Mouse (Mus musculus) cerebellum, postnatal 36 days (tissue): ENCODE results near the gene Trappc13.
A peak's percentile ranks its signal among the peaks of the same experiment; 100 is the strongest.
"Not testable (repeated sequence)": the region's sequence is repeated elsewhere in the genome, so short reads cannot be mapped to it uniquely, and the experiment has no call there.

ENCODE experiments used
- DNase-seq, 2 experiments: peaks; one replicate each; pipeline ENCODE4 v3.0.0; 2021 to 2022; ENCODE audit warnings: mixed read lengths in 2 of 2

The Trappc13 gene

GRCm38 (mm10) chr13:104177796-104178649, at the start of gene Trappc13:
Gene Trappc13, minus strand, starts transcription at chr13:104178469.
- DNase-seq: peak; percentile 84 to 87

- no peak for DNase-seq
These were observed 49.2 kb upstream of the Trappc13 start for GRCm38 (mm10) chr13:104227478-104227877.

- no peak for DNase-seq
These were observed 26.0 kb upstream of the Trappc13 start for GRCm38 (mm10) chr13:104204313-104204712.

GRCm38 (mm10) chr13:104195891-104196290, 17.6 kb upstream of the Trappc13 start:
- DNase-seq: not testable (repeated sequence)

GRCm38 (mm10) chr13:104187357-104187756, 9.1 kb upstream of the Trappc13 start:
- no peak for DNase-seq

- DNase-seq: no peak
These were observed 1.1 kb upstream of the Trappc13 start for GRCm38 (mm10) chr13:104179176-104179888.

- DNase-seq: peak; percentile 97
These were observed 417 bp upstream of the Trappc13 start, which contains the start of gene Trim23 for GRCm38 (mm10) chr13:104178650-104179121. Gene Trim23, plus strand, starts transcription at chr13:104178797.

GRCm38 (mm10) chr13:104176874-104177273, 1.4 kb downstream of the Trappc13 start:
- no peak for DNase-seq

- no peak for DNase-seq
These were observed 5.8 kb downstream of the Trappc13 start for GRCm38 (mm10) chr13:104172498-104172897.

- no peak for DNase-seq
These were observed 6.6 kb downstream of the Trappc13 start for GRCm38 (mm10) chr13:104171711-104172110.

- DNase-seq: no peak
These were observed 22.6 kb downstream of the Trappc13 start for GRCm38 (mm10) chr13:104155686-104156085.

GRCm38 (mm10) chr13:104155106-104155505, 23.2 kb downstream of the Trappc13 start:
- no peak for DNase-seq

- no peak for DNase-seq
These were observed 24.1 kb downstream of the Trappc13 start for GRCm38 (mm10) chr13:104154180-104154579.

GRCm38 (mm10) chr13:104145646-104146045, 32.6 kb downstream of the Trappc13 start:
- DNase-seq: no peak

- DNase-seq: no peak
These were observed 33.4 kb downstream of the Trappc13 start for GRCm38 (mm10) chr13:104144871-104145270.

- DNase-seq: peak; percentile 79 to 86
These were observed 38.7 kb downstream of the Trappc13 start for GRCm38 (mm10) chr13:104139369-104140209.

GRCm38 (mm10) chr13:104134510-104135085, 43.7 kb downstream of the Trappc13 start:
- no peak for DNase-seq

- no peak for DNase-seq
These were observed 45.7 kb downstream of the Trappc13 start for GRCm38 (mm10) chr13:104132561-104132960.

- DNase-seq: no peak
These were observed 54.4 kb downstream of the Trappc13 start for GRCm38 (mm10) chr13:104123662-104124381.

GRCm38 (mm10) chr13:104122078-104122840, 56.0 kb downstream of the Trappc13 start:
- DNase-seq: no peak

- DNase-seq: no peak
These were observed 63.4 kb downstream of the Trappc13 start for GRCm38 (mm10) chr13:104114827-104115226.
